Mouse (Mus musculus) B cell, adult 62 days (primary cell): ENCODE data around the gene Tmco4. TPM values are rescaled to one million over a fixed set of nuclear protein-coding genes. Genes with fewer than 3 reads are reported as not detected.

ENCODE experiments used
- total RNA-seq: library from RNA; stranded (reverse); gene quantifications from 4 replicates; pipeline ENCODE4 v1.2.4, GENCODE M21; 2023

The Tmco4 gene
- total RNA-seq, result 30.2 to 35.8 TPM (median 35.2 TPM) in 4 replicates

DNA sequence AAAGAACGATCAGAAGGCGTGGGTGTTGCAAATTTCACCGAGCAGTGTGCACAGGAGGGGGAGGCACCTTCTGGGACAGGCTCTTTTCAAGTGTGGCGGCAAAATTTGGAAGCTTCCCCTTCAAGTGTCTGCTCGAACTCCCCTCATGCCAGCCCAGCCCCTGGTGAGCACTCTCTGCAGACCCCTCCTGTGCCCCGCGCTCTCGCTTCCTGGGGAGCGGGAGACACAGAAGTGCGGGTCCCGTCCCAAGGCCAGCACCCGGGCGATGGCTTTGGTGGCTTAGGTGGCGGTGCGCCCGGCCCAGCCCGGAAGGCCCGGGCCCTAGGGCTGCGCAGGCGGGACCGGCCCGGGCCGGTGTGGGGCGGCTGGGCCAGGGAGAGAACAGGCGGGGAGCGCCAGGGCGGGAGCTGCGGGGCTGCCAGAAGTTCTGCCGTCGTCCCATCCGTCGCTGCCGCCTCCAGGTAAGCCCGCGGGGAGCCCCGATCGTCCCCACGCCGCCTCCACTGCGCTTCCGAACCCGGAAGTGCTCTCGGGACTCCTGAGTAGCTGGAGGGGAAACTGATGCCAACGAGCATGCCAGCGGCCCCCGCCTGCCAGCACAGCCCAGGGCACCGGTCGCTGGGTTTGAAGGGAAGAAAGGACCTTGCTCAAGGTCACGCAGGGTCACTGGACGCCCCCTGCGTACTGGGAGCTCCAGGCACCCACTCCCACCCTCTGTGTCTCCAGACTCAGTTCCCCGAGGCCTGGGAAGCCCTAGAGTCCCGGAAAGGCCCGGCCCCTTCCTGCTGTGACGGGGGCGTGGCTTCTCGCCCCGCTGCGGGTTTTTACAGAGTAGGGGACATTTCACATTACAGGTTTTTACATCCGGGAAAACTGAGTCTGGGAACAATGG lies at the start of gene Tmco4:
Tmco4 (plus strand) TSS at position 62 of the 892 bp plus-strand sequence.

DNA sequence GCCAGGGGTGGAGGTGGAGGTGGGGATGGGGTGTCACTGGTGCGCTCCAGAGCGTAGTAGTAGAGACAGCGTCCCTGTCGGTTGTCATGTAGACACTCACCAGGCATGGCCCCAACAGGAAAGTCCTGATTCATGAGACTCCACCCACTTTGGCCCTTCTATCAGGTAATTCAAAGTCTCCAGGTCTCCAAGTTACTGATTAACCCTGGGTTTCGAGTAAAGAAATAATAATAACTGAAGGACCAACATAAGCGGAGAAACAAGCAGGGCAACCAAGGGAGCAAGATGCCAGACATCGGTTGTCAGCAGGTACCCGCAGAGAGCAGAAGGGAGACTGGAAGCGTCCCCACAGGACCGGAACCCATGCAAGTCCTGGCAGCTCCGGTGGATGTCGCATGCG lies 5.8 kb upstream of the Tmco4 start, which contains the start of gene Rnf186:
Rnf186 (plus strand) TSS at position 247 of the 400 bp plus-strand sequence.

DNA sequence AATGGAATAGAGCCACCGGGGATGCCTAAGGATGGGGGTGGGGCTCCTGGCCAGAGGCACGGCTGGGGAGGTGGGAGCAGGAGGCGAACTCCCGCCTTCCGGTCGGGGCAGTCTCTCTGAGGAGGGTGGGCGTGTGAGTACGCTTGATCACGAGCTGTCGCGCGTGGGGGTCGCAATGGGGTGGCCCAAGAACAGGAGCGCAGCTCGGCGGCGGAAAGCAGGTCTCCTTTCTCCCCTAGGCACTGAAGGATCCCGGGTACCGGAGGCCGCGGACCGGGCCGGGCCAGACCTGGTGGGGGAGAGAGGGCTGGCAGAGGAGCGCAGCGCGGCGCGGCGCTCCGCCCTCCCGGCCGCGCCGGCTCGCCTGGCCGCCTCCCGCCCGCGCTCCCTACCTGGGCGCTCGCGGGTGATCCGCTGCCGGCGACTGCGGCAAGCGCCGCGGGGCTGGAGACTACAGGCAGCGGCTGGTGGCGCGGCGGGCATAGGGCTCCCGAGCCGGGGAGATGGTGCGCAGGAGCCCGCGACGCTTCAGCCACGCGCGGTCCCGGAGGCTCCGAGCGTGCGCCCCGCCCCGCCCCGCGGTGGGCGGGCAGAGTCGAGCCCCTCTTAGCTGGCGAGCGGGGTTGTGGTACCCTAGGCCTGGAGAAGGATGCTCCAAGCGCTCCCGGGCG lies 102.5 kb downstream of the Tmco4 start, which contains the start of gene Htr6:
Htr6 (minus strand) TSS at position 530 of the 671 bp plus-strand sequence.

DNA sequence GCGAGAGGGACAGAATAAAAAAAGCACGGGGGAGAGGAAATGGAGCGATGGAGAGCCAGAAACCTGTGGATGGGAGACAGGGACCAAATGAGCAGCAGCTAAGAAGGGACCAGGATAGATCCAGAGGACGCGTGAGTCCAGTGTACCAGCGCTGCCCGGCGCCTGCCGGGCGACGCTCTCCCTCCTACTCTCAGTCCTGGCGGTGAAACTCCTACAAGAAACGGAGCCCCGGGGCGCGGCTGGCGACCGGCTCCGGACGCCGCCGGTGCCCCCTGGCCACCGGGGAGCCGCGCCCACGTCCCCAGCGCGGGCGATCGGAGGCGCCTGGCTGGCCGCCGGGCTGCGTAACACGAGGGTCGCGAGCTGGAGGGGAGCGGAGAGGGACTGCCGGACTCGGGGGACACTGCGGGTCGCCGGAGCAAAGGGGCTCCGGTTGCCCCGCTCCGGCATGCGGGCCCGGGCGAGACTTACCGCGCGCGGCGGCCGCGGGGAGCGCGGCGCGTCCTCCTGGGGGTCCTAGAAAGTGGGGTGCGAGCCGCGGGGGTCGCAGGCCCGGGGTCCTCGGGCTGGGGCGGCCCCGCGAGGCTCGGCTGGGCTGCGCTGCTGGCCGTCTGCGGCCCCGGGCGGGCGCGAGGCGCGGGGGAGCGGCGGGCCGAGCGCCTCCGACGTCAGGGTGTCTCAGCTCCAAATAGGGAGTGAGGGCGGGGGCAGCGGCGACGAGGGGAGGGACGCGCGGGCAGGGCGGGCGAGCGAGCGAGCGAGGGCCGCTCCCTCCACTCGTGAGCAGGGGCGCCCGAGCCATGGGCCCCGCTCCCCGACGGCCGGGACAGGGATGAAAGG lies 119.9 kb downstream of the Tmco4 start, which contains the start of gene Nbl1:
Nbl1 (minus strand) TSS at position 638 of the 840 bp plus-strand sequence.

Other genes with a start within 250 kb of the Tmco4 start
- not detected in 4 replicates for gene Pla2g2c, start 248.1 kb upstream of the Tmco4 start, total RNA-seq
- gene Ubxn10, start 235.7 kb upstream of the Tmco4 start, total RNA-seq, result not detected in 4 replicates
- not detected in 4 replicates for gene Pla2g2f, start 215.3 kb upstream of the Tmco4 start, total RNA-seq
- gene Pla2g2d, start 197.2 kb upstream of the Tmco4 start, total RNA-seq, result 0.91 TPM in 1 of 4 replicates, not detected in the others
- gene Pla2g5, start 109.4 kb upstream of the Tmco4 start, total RNA-seq, result 1.9 TPM in 1 of 4 replicates, not detected in the others
- gene Gm13030, start 98.9 kb upstream of the Tmco4 start, total RNA-seq, result not detected in 4 replicates
- not detected in 4 replicates for gene Pla2g2e, start 94.9 kb upstream of the Tmco4 start, total RNA-seq
- gene Otud3, start 58.9 kb upstream of the Tmco4 start, total RNA-seq, result 7.3 to 8.7 TPM (median 8.3 TPM) in 4 replicates
- not detected in 4 replicates for gene Rnf186, start 5.8 kb upstream of the Tmco4 start, total RNA-seq
- not detected in 4 replicates for gene Htr6, start 102.7 kb downstream of the Tmco4 start, total RNA-seq
- gene Nbl1, start 120.1 kb downstream of the Tmco4 start, total RNA-seq, result 1.2 to 1.9 TPM (median 1.5 TPM) in 4 replicates
- gene Minos1, start 158.2 kb downstream of the Tmco4 start, total RNA-seq, result 94.7 to 117 TPM (median 103 TPM) in 4 replicates
- 406 to 442 TPM (median 411 TPM) in 4 replicates for gene Capzb, start 220.0 kb downstream of the Tmco4 start, total RNA-seq